Mouse (Mus musculus) embryonic fibroblast, embryonic 13.5 days (primary cell): ENCODE data around the gene Tnnc1.

Experiments
- CTCF ChIP-seq: IDR thresholded peaks from 2 replicates; pipeline ENCODE4 v1.5.1; 2011; ENCODE audit warnings: mild to moderate bottlenecking, control low read depth, low read length, moderate library complexity, borderline replicate concordance; ENCODE audit not compliant: insufficient read depth
- POLR2A ChIP-seq: IDR thresholded peaks from 2 replicates; pipeline ENCODE4 v1.6.1; 2011; ENCODE audit warnings: low read depth, mild to moderate bottlenecking, control low read depth, low read length, moderate library complexity

DNA sequence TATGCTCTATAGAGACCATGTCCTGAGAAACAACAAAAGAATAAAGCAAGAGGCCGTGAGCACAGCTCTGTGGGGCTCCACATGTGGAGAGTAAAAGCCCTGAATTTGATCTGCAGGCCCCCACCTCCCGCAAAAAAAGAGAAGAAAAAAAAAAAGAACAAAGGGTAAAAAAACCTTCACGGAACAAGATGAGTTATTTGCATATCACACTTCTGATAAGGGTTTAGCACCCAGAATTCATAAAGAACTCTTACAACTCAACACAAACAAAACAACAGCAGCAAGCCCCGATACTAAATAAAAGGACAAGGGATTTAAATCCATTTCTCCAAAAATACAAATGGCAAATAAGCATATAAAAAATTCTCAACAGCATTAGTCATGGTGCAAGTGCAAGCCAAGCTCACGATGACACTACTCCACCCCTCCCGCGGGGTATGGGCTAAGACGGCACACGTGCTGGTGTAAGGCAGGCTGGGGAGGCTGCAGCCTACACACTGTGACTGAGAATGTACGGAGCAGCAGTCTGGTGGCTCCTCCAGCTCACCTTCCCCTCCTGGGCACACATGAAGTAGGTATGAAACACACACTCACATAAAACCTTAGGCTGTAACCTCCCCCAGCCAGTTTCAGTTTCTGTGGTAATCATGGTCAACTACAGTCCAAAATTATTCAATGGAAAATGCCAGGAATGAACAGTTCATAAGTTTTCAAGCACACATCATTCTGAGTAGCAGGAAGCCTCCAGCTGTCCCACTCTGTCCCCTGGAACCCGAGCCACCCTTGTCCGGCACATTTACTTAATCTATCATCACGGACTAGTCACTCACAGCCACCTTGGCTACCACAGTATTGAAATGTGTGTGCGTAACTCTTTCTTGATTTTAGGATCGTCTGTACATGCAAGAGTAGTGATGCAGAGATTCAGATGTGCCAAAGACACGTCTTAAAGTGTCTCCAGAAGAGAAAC is 10.3 kb upstream of the Tnnc1 start:
- no peak for TF ChIP-seq CTCF
- 0 out of 2 replicates have a peak, but pooled peaks have one; percentile 21 for TF ChIP-seq POLR2A
